Mouse (Mus musculus) liver, embryonic 11.5 days (tissue): ENCODE results near the gene Vapb. TPM values are rescaled to one million over a fixed set of nuclear protein-coding genes. Genes with fewer than 3 reads are reported as not detected.

Source experiments
- ATAC-seq: fragments of 200-750 bp; cut with Nextera tagmentation; replicated peaks from 2 replicates; pipeline ENCODE4 v1.8.0; 2017; ENCODE audit warnings: moderate number of reproducible peaks, mild to moderate bottlenecking, moderate TSS enrichment, moderate library complexity; ENCODE audit not compliant: low FRiP score
- DNase-seq: peaks from one replicate; pipeline ENCODE4 v3.0.0-alpha.2; 2017; ENCODE audit warnings: low spot score
- H3K27ac ChIP-seq: fragments of 300-500 bp; sonication (generic); 2 replicates; pipeline ENCODE4 v1.5.1; 2014; ENCODE audit warnings: mild to moderate bottlenecking, low read depth, low read length, control low read depth
- H3K27me3 ChIP-seq: fragments of 300-500 bp; sonication (generic); replicated peaks from 2 replicates; pipeline ENCODE4 v1.6.1; 2014; ENCODE audit warnings: low read length, mixed read lengths; ENCODE audit not compliant: control insufficient read depth, insufficient read depth
- H3K36me3 ChIP-seq: fragments of 300-500 bp; sonication (generic); 2 replicates; pipeline ENCODE4 v1.6.1; 2014; ENCODE audit warnings: mild to moderate bottlenecking, low read length, moderate library complexity, mixed read lengths; ENCODE audit not compliant: control insufficient read depth, insufficient read depth
- H3K4me1 ChIP-seq: fragments of 300-500 bp; sonication (generic); replicated peaks from 2 replicates; pipeline ENCODE4 v1.6.1; 2014; ENCODE audit warnings: low read length, mixed read lengths; ENCODE audit not compliant: control insufficient read depth, insufficient read depth
- H3K4me2 ChIP-seq: fragments of 300-500 bp; sonication (generic); 2 replicates; pipeline ENCODE4 v1.6.1; 2014; ENCODE audit warnings: mild to moderate bottlenecking, control low read depth, moderate library complexity
- H3K4me3 ChIP-seq: fragments of 300-500 bp; sonication (generic); 2 replicates; pipeline ENCODE4 v1.5.1; 2014; ENCODE audit warnings: low read depth, low read length, control low read depth
- H3K9ac ChIP-seq: fragments of 300-500 bp; sonication (generic); 2 replicates; pipeline ENCODE4 v1.6.1; 2014; ENCODE audit warnings: low read depth, low read length, control low read depth
- H3K9me3 ChIP-seq: fragments of 300-500 bp; sonication (generic); 2 replicates; pipeline ENCODE4 v1.6.1; 2016; ENCODE audit warnings: low read length, inconsistent platforms, mixed read lengths; ENCODE audit not compliant: control insufficient read depth
- WGBS: fragments of 180-500 bp; shearing (Covaris S2); extraction: QIAGEN DNeasy Blood & Tissue Kit; methylation state at CpG from one replicate; pipeline ENCODE4 v1.1.7; 2014; 5-methylcytosine and 5-hydroxymethylcytosine counted together
- polyA plus RNA-seq: library from polyadenylated mRNA; unstranded; fragments of >200 nt; fragmentation: Nextera tagmentation; extraction: Ambion mirVana; gene quantifications from 2 replicates; pipeline ENCODE4 v1.2.1, GENCODE M21; 2014

Gene Vapb
- 10.7 and 10.9 TPM in 2 replicates for polyA plus RNA-seq

- peak within 1 kb of the TSS; percentile 79 for H3K9ac ChIP-seq
- under 1% methylated on average over 70 of the region's 70 CpGs for WGBS
- peak within 1 kb of the TSS; percentile 88 for H3K4me3 ChIP-seq
- H3K27ac ChIP-seq: peak within 1 kb of the TSS; percentile 56; the same call in 1 of the 2 replicates
- H3K4me1 ChIP-seq: peaks cover 15% of the 10 kb centered on the region
- no peaks in the 10 kb centered on the region for H3K27me3 ChIP-seq
- ATAC-seq: peak; percentile 97
- peak; percentile 98 for DNase-seq
- H3K4me2 ChIP-seq: peak within 1 kb of the TSS; percentile 94
- H3K9me3 ChIP-seq: no peaks in the 10 kb centered on the region
- H3K36me3 ChIP-seq: no peaks in the 10 kb centered on the region; the same call in 1 of the 2 replicates
Observed at GRCm38 (mm10) chr2:173737222-173737989, at the start of gene Vapb. TSS of gene Vapb (plus strand) at chr2:173737511.

GRCm38 (mm10) chr2:173689835-173690234 is 47.5 kb upstream of the Vapb start:
- H3K4me1 ChIP-seq: no peaks in the 10 kb centered on the region
- no peak overlapping the region for H3K4me3 ChIP-seq
- DNase-seq (no peak), ATAC-seq (no peak)
- no peak overlapping the region for H3K4me2 ChIP-seq
- H3K9me3 ChIP-seq: no peaks in the 10 kb centered on the region
- no peak overlapping the region for H3K27ac ChIP-seq
- H3K36me3 ChIP-seq: peaks cover 12% of the 10 kb centered on the region
- H3K27me3 ChIP-seq: no peaks in the 10 kb centered on the region
- H3K9ac ChIP-seq: no peak overlapping the region

- DNase-seq: no peak
- Histone ChIP-seq H3K36me3 (peaks cover 15% of the 10 kb centered on the region), H3K9me3 (no peaks in the 10 kb centered on the region), H3K9ac (no peak overlapping the region), H3K27me3 (no peaks in the 10 kb centered on the region), H3K4me2 (no peak overlapping the region), H3K27ac (no peak overlapping the region), H3K4me3 (no peak overlapping the region), H3K4me1 (no peaks in the 10 kb centered on the region)
- ATAC-seq: no peak
- 93% methylated on average over 6 of the region's 6 CpGs for WGBS
Observed at GRCm38 (mm10) chr2:173691748-173692147, 45.6 kb upstream of the Vapb start.

GRCm38 (mm10) chr2:173692693-173693092 is 44.6 kb upstream of the Vapb start:
- Histone ChIP-seq H3K4me3 (no peak overlapping the region), H3K4me1 (no peaks in the 10 kb centered on the region), H3K36me3 (peaks cover 21% of the 10 kb centered on the region), H3K9ac (no peak overlapping the region), H3K4me2 (no peak overlapping the region), H3K27me3 (no peaks in the 10 kb centered on the region), H3K9me3 (no peaks in the 10 kb centered on the region), H3K27ac (no peak overlapping the region)
- 91% methylated on average over 2 of the region's 2 CpGs for WGBS
- no peak for ATAC-seq
- no peak for DNase-seq

- H3K9me3 ChIP-seq: no peaks in the 10 kb centered on the region
- peaks cover 27% of the 10 kb centered on the region; the same call in 1 of the 2 replicates for H3K36me3 ChIP-seq
- no peak overlapping the region for H3K4me3 ChIP-seq
- no peak overlapping the region for H3K9ac ChIP-seq
- no peak for ATAC-seq
- 79% methylated on average over 3 of the region's 3 CpGs for WGBS
- H3K4me1 ChIP-seq: no peaks in the 10 kb centered on the region
- H3K4me2 ChIP-seq: no peak overlapping the region
- no peak for DNase-seq
- no peak overlapping the region for H3K27ac ChIP-seq
- no peaks in the 10 kb centered on the region for H3K27me3 ChIP-seq
Observed at GRCm38 (mm10) chr2:173698850-173699249, 38.5 kb upstream of the Vapb start.

- DNase-seq (no peak), ATAC-seq (0 out of 2 replicates have a peak, but pooled peaks have one; percentile 12)
- 75% methylated on average over 16 of the region's 16 CpGs for WGBS
- H3K36me3 ChIP-seq: peaks cover 20% of the 10 kb centered on the region; the same call in 1 of the 2 replicates
- no peaks in the 10 kb centered on the region for H3K4me1 ChIP-seq
- H3K9me3 ChIP-seq: no peaks in the 10 kb centered on the region
- no peak overlapping the region for H3K9ac ChIP-seq
- no peak overlapping the region; the same call in 1 of the 2 replicates for H3K27ac ChIP-seq
- H3K4me2 ChIP-seq: no peak overlapping the region
- no peak overlapping the region for H3K4me3 ChIP-seq
- H3K27me3 ChIP-seq: no peaks in the 10 kb centered on the region
Observed at GRCm38 (mm10) chr2:173702096-173702866, 35.0 kb upstream of the Vapb start.

- 84% methylated on average over 12 of the region's 12 CpGs for WGBS
- H3K27ac ChIP-seq: no peak overlapping the region
- H3K36me3 ChIP-seq: peaks cover 21% of the 10 kb centered on the region; the same call in 1 of the 2 replicates
- no peaks in the 10 kb centered on the region for H3K4me1 ChIP-seq
- H3K27me3 ChIP-seq: no peaks in the 10 kb centered on the region
- no peaks in the 10 kb centered on the region for H3K9me3 ChIP-seq
- ATAC-seq (no peak), DNase-seq (no peak)
- no peak overlapping the region for H3K9ac ChIP-seq
- H3K4me2 ChIP-seq: no peak overlapping the region
- no peak overlapping the region for H3K4me3 ChIP-seq
Observed at GRCm38 (mm10) chr2:173702867-173703237, 34.5 kb upstream of the Vapb start.

- Histone ChIP-seq H3K36me3 (peaks cover 13% of the 10 kb centered on the region; the same call in 1 of the 2 replicates), H3K9me3 (no peaks in the 10 kb centered on the region), H3K27me3 (no peaks in the 10 kb centered on the region), H3K4me1 (no peaks in the 10 kb centered on the region), H3K4me2 (no peak overlapping the region), H3K4me3 (no peak overlapping the region), H3K9ac (no peak overlapping the region), H3K27ac (no peak overlapping the region)
- DNase-seq (no peak), ATAC-seq (no peak)
- 87% methylated on average over 15 of the region's 15 CpGs for WGBS
Observed at GRCm38 (mm10) chr2:173705827-173706551, 31.3 kb upstream of the Vapb start.
